Mouse (Mus musculus) embryonic facial prominence, embryonic 13.5 days (tissue): ENCODE measurements around the gene Lef1. TPM values are rescaled to one million over a fixed set of nuclear protein-coding genes. Genes with fewer than 3 reads are reported as not detected.

Experiments
- ATAC-seq: fragments of 200-750 bp; cut with Nextera tagmentation; 2 replicates; pipeline ENCODE4 v1.8.0; 2017; ENCODE audit warnings: low read depth; ENCODE audit not compliant: insufficient number of reproducible peaks, insufficient read depth, low FRiP score, low TSS enrichment
- H3K27ac ChIP-seq: fragments of 300-500 bp; sonication (generic); 2 replicates; pipeline ENCODE4 v1.5.1; 2015; ENCODE audit warnings: moderate library complexity, mild to moderate bottlenecking, inconsistent platforms
- H3K27me3 ChIP-seq: fragments of 300-500 bp; sonication (generic); 2 replicates; pipeline ENCODE4 v1.6.1; 2015; ENCODE audit warnings: mild to moderate bottlenecking, inconsistent platforms
- H3K36me3 ChIP-seq: fragments of 300-500 bp; sonication (generic); 2 replicates; pipeline ENCODE4 v1.6.1; 2015; ENCODE audit warnings: mild to moderate bottlenecking, inconsistent platforms
- H3K4me1 ChIP-seq: fragments of 300-500 bp; sonication (generic); 2 replicates; pipeline ENCODE4 v1.6.1; 2015; ENCODE audit warnings: inconsistent platforms
- H3K4me2 ChIP-seq: fragments of 300-500 bp; sonication (generic); 2 replicates; pipeline ENCODE4 v1.6.1; 2015; ENCODE audit warnings: moderate library complexity, mild to moderate bottlenecking, inconsistent platforms
- H3K4me3 ChIP-seq: fragments of 300-500 bp; sonication (generic); 2 replicates; pipeline ENCODE4 v1.5.1; 2015; ENCODE audit warnings: mild to moderate bottlenecking, inconsistent platforms
- H3K9ac ChIP-seq: fragments of 300-500 bp; sonication (generic); 2 replicates; pipeline ENCODE4 v1.6.1; 2015; ENCODE audit warnings: mild to moderate bottlenecking, inconsistent platforms
- H3K9me3 ChIP-seq: fragments of 300-500 bp; sonication (generic); 2 replicates; pipeline ENCODE4 v1.6.1; 2016; ENCODE audit warnings: inconsistent platforms
- WGBS: fragments of 180-500 bp; shearing (Covaris S2); methylation state at CpG from one replicate; pipeline ENCODE4 v1.1.7; 2015; ENCODE audit warnings: mixed read lengths; 5-methylcytosine and 5-hydroxymethylcytosine counted together
- polyA plus RNA-seq: library from polyadenylated mRNA; unstranded; fragments of >200 nt; fragmentation: Nextera tagmentation; extraction: Ambion mirVana; gene quantifications from 2 replicates; pipeline ENCODE4 v1.2.1, GENCODE M21; 2015

Gene Lef1
- polyA plus RNA-seq = 117 and 134 TPM in 2 replicates

- Histone ChIP-seq H3K27me3 (peaks cover 40% of the 10 kb centered on the region), H3K9me3 (no peaks in the 10 kb centered on the region), H3K9ac (peak within 1 kb of the TSS; percentile 95), H3K4me1 (peaks cover 55% of the 10 kb centered on the region), H3K27ac (peak within 1 kb of the TSS; percentile 94), H3K4me3 (peak within 1 kb of the TSS; percentile 69), H3K4me2 (peak within 1 kb of the TSS; percentile 82), H3K36me3 (0 out of 2 replicates have a peak, but pooled peaks cover under 1% of the 10 kb centered on the region)
- peak; percentile 53 for ATAC-seq
- under 1% methylated on average over 66 of the region's 69 CpGs for WGBS
These were observed at the start of gene Lef1 for GRCm38 (mm10) chr3:131110191-131111150. TSS of gene Lef1 (plus strand) at chr3:131110471.

GRCm38 (mm10) chr3:131065001-131065400 is 45.3 kb upstream of the Lef1 start:
- Histone ChIP-seq H3K27me3 (no peaks in the 10 kb centered on the region), H3K36me3 (no peaks in the 10 kb centered on the region), H3K27ac (no peak overlapping the region), H3K4me3 (no peak overlapping the region), H3K9ac (no peak overlapping the region), H3K4me2 (no peak overlapping the region), H3K4me1 (peaks cover 9% of the 10 kb centered on the region), H3K9me3 (no peaks in the 10 kb centered on the region)
- 81% methylated on average over 9 of the region's 9 CpGs for WGBS
- ATAC-seq = no peak

GRCm38 (mm10) chr3:131066171-131066570 is 44.1 kb upstream of the Lef1 start:
- Histone ChIP-seq H3K27me3 (no peaks in the 10 kb centered on the region), H3K9ac (no peak overlapping the region), H3K4me2 (peak overlapping the region; percentile 34), H3K36me3 (no peaks in the 10 kb centered on the region), H3K4me3 (no peak overlapping the region), H3K27ac (no peak overlapping the region), H3K9me3 (no peaks in the 10 kb centered on the region), H3K4me1 (peaks cover 11% of the 10 kb centered on the region)
- 21% methylated on average over 8 of the region's 8 CpGs for WGBS
- no peak for ATAC-seq

GRCm38 (mm10) chr3:131068000-131068399 is 42.3 kb upstream of the Lef1 start:
- WGBS = 82% methylated on average over 5 of the region's 5 CpGs

GRCm38 (mm10) chr3:131070210-131070609 is 40.1 kb upstream of the Lef1 start:
- H3K9me3 ChIP-seq = no peaks in the 10 kb centered on the region
- 52% methylated on average over 7 of the region's 7 CpGs for WGBS
- H3K36me3 ChIP-seq = no peaks in the 10 kb centered on the region
- H3K27ac ChIP-seq = no peak overlapping the region
- no peaks in the 10 kb centered on the region for H3K27me3 ChIP-seq
- no peak overlapping the region for H3K4me2 ChIP-seq
- ATAC-seq = no peak
- H3K4me3 ChIP-seq = no peak overlapping the region
- peaks cover 11% of the 10 kb centered on the region for H3K4me1 ChIP-seq
- H3K9ac ChIP-seq = no peak overlapping the region

More at GRCm38 (mm10) chr3:131068000-131068399, 42.3 kb upstream of the Lef1 start:
- Histone ChIP-seq H3K4me3 (no peak overlapping the region), H3K9ac (no peak overlapping the region), H3K27me3 (no peaks in the 10 kb centered on the region), H3K36me3 (no peaks in the 10 kb centered on the region), H3K9me3 (no peaks in the 10 kb centered on the region), H3K4me2 (no peak overlapping the region), H3K4me1 (peaks cover 11% of the 10 kb centered on the region), H3K27ac (no peak overlapping the region)
- no peak for ATAC-seq

- ATAC-seq = no peak
- Histone ChIP-seq H3K4me1 (0 out of 2 replicates have a peak, but pooled peaks cover 2% of the 10 kb centered on the region), H3K9ac (no peak overlapping the region), H3K36me3 (no peaks in the 10 kb centered on the region), H3K27ac (no peak overlapping the region), H3K9me3 (no peaks in the 10 kb centered on the region), H3K27me3 (no peaks in the 10 kb centered on the region), H3K4me3 (no peak overlapping the region), H3K4me2 (no peak overlapping the region)
- WGBS = 52% methylated on average over 4 of the region's 4 CpGs
These were observed 37.6 kb upstream of the Lef1 start for GRCm38 (mm10) chr3:131072661-131073060.

GRCm38 (mm10) chr3:131073946-131074345 is 36.3 kb upstream of the Lef1 start:
- Histone ChIP-seq H3K27me3 (no peaks in the 10 kb centered on the region), H3K4me3 (no peak overlapping the region), H3K27ac (no peak overlapping the region), H3K4me1 (0 out of 2 replicates have a peak, but pooled peaks cover 2% of the 10 kb centered on the region), H3K9ac (no peak overlapping the region), H3K9me3 (no peaks in the 10 kb centered on the region), H3K4me2 (no peak overlapping the region), H3K36me3 (no peaks in the 10 kb centered on the region)
- WGBS = 81% methylated on average over 4 of the region's 4 CpGs
- no peak for ATAC-seq

GRCm38 (mm10) chr3:131078041-131078621 is 32.1 kb upstream of the Lef1 start:
- Histone ChIP-seq H3K27ac (no peak overlapping the region), H3K27me3 (no peaks in the 10 kb centered on the region), H3K4me3 (no peak overlapping the region), H3K9me3 (no peaks in the 10 kb centered on the region), H3K4me1 (no peaks in the 10 kb centered on the region), H3K4me2 (no peak overlapping the region), H3K9ac (no peak overlapping the region), H3K36me3 (no peaks in the 10 kb centered on the region)
- WGBS = 90% methylated on average over 6 of the region's 6 CpGs
- no peak for ATAC-seq

GRCm38 (mm10) chr3:131078719-131079118 is 31.6 kb upstream of the Lef1 start:
- Histone ChIP-seq H3K9me3 (no peaks in the 10 kb centered on the region), H3K4me2 (no peak overlapping the region), H3K36me3 (no peaks in the 10 kb centered on the region), H3K9ac (no peak overlapping the region), H3K4me1 (no peaks in the 10 kb centered on the region), H3K27me3 (0 out of 2 replicates have a peak, but pooled peaks cover under 1% of the 10 kb centered on the region), H3K27ac (no peak overlapping the region), H3K4me3 (no peak overlapping the region)
- ATAC-seq = no peak
- WGBS = 53% methylated on average over 5 of the region's 5 CpGs

GRCm38 (mm10) chr3:131083722-131084121 is 26.5 kb upstream of the Lef1 start:
- H3K4me1 ChIP-seq = peaks cover 9% of the 10 kb centered on the region
- H3K27ac ChIP-seq = no peak overlapping the region
- no peak for ATAC-seq

GRCm38 (mm10) chr3:131084718-131085561 is 25.3 kb upstream of the Lef1 start:
- no peaks in the 10 kb centered on the region for H3K36me3 ChIP-seq
- no peak overlapping the region for H3K27ac ChIP-seq
- H3K4me2 ChIP-seq = peak overlapping the region; percentile 68
- peak overlapping the region; percentile 57 for H3K9ac ChIP-seq
- no peak for ATAC-seq
- H3K9me3 ChIP-seq = no peaks in the 10 kb centered on the region
- peaks cover 20% of the 10 kb centered on the region for H3K27me3 ChIP-seq
- H3K4me1 ChIP-seq = peaks cover 9% of the 10 kb centered on the region
- H3K4me3 ChIP-seq = peak overlapping the region; percentile 42
- WGBS = 7% methylated on average over 30 of the region's 30 CpGs

More at GRCm38 (mm10) chr3:131083722-131084121, 26.5 kb upstream of the Lef1 start:
- Histone ChIP-seq H3K4me2 (no peak overlapping the region), H3K27me3 (peaks cover 20% of the 10 kb centered on the region), H3K4me3 (no peak overlapping the region), H3K9me3 (no peaks in the 10 kb centered on the region), H3K9ac (no peak overlapping the region), H3K36me3 (no peaks in the 10 kb centered on the region)
- WGBS = 64% methylated on average over 6 of the region's 6 CpGs
